Mouse (Mus musculus) limb, embryonic 13.5 days (tissue): ENCODE measurements around the gene Rab36. TPM values are rescaled to one million over a fixed set of nuclear protein-coding genes. Genes with fewer than 3 reads are reported as not detected.
"Not testable (repeated sequence)": the region's sequence is repeated elsewhere in the genome, so short reads cannot be mapped to it uniquely, and the experiment has no call there.

Experiments used
- ATAC-seq: fragments of 200-750 bp; cut with Nextera tagmentation; 2 replicates; pipeline ENCODE4 v1.8.0; 2017; ENCODE audit warnings: low read depth, moderate number of reproducible peaks, moderate TSS enrichment; ENCODE audit not compliant: low FRiP score
- H3K27ac ChIP-seq: fragments of 300-500 bp; sonication (generic); 2 replicates; pipeline ENCODE4 v1.5.1; 2015; ENCODE audit warnings: inconsistent platforms, mild to moderate bottlenecking, moderate library complexity
- H3K27me3 ChIP-seq: fragments of 300-500 bp; sonication (generic); 2 replicates; pipeline ENCODE4 v1.6.1; 2015; ENCODE audit warnings: mild to moderate bottlenecking, inconsistent platforms
- H3K36me3 ChIP-seq: fragments of 300-500 bp; sonication (generic); 2 replicates; pipeline ENCODE4 v1.6.1; 2015; ENCODE audit warnings: inconsistent platforms, mild to moderate bottlenecking, moderate library complexity
- H3K4me1 ChIP-seq: fragments of 300-500 bp; sonication (generic); 2 replicates; pipeline ENCODE4 v1.6.1; 2015; ENCODE audit warnings: inconsistent platforms
- H3K4me2 ChIP-seq: fragments of 300-500 bp; sonication (generic); replicated peaks from 2 replicates; pipeline ENCODE4 v1.6.1; 2015; ENCODE audit warnings: inconsistent platforms, mild to moderate bottlenecking, moderate library complexity
- H3K4me3 ChIP-seq: fragments of 300-500 bp; sonication (generic); 2 replicates; pipeline ENCODE4 v1.5.1; 2015; ENCODE audit warnings: moderate library complexity, mild to moderate bottlenecking, inconsistent platforms
- H3K9ac ChIP-seq: fragments of 300-500 bp; sonication (generic); 2 replicates; pipeline ENCODE4 v1.6.1; 2015; ENCODE audit warnings: mild to moderate bottlenecking, inconsistent platforms
- H3K9me3 ChIP-seq: fragments of 300-500 bp; sonication (generic); 2 replicates; pipeline ENCODE4 v1.6.1; 2016; ENCODE audit warnings: inconsistent platforms
- WGBS: fragments of 180-500 bp; shearing (Covaris S2); methylation state at CpG from one replicate; pipeline ENCODE4 v1.1.7; 2015; 5-methylcytosine and 5-hydroxymethylcytosine counted together
- polyA plus RNA-seq: library from polyadenylated mRNA; unstranded; fragments of >200 nt; fragmentation: Nextera tagmentation; extraction: Ambion mirVana; gene quantifications from 2 replicates; pipeline ENCODE4 v1.2.1, GENCODE M21; 2015

Gene Rab36
- polyA plus RNA-seq, 1 experiment from 2014 or later: 11.2 TPM

- no peak overlapping the region for H3K4me2 ChIP-seq
- no peak overlapping the region for H3K27ac ChIP-seq
- H3K27me3 ChIP-seq: no peaks in the 10 kb centered on the region
- H3K9ac ChIP-seq: no peak overlapping the region
- H3K4me3 ChIP-seq: no peak overlapping the region
- H3K9me3 ChIP-seq: no peaks in the 10 kb centered on the region
- 89% methylated on average over 4 of the region's 4 CpGs for WGBS
- no peaks in the 10 kb centered on the region for H3K36me3 ChIP-seq
- ATAC-seq: no peak
- peaks cover 3% of the 10 kb centered on the region; the same call in 1 of the 2 replicates for H3K4me1 ChIP-seq
Measured at GRCm38 (mm10) chr10:75016481-75016880, 20.4 kb upstream of the Rab36 start.

GRCm38 (mm10) chr10:75020271-75020670 lies 16.6 kb upstream of the Rab36 start:
- Histone ChIP-seq H3K27ac (no peak overlapping the region), H3K9ac (no peak overlapping the region), H3K4me1 (peaks cover 3% of the 10 kb centered on the region; the same call in 1 of the 2 replicates), H3K4me3 (no peak overlapping the region), H3K4me2 (no peak overlapping the region), H3K9me3 (no peaks in the 10 kb centered on the region), H3K36me3 (no peaks in the 10 kb centered on the region), H3K27me3 (no peaks in the 10 kb centered on the region)
- WGBS: 57% methylated on average over 2 of the region's 2 CpGs
- no peak; the same call in 1 of the 2 replicates for ATAC-seq

GRCm38 (mm10) chr10:75021138-75021537 lies 15.7 kb upstream of the Rab36 start:
- Histone ChIP-seq H3K27ac (no peak overlapping the region), H3K4me1 (no peaks in the 10 kb centered on the region), H3K27me3 (no peaks in the 10 kb centered on the region), H3K9me3 (no peaks in the 10 kb centered on the region), H3K4me2 (no peak overlapping the region), H3K9ac (no peak overlapping the region), H3K36me3 (no peaks in the 10 kb centered on the region), H3K4me3 (no peak overlapping the region)
- ATAC-seq: peak; percentile 52; the same call in 1 of the 2 replicates
- WGBS: 9% methylated on average over 6 of the region's 6 CpGs

GRCm38 (mm10) chr10:75026491-75026890 lies 10.4 kb upstream of the Rab36 start:
- Histone ChIP-seq H3K4me1 (no peaks in the 10 kb centered on the region), H3K4me3 (no peak overlapping the region), H3K9ac (no peak overlapping the region), H3K9me3 (no peaks in the 10 kb centered on the region), H3K4me2 (no peak overlapping the region), H3K27ac (no peak overlapping the region), H3K27me3 (no peaks in the 10 kb centered on the region), H3K36me3 (no peaks in the 10 kb centered on the region)
- ATAC-seq: no peak
- 69% methylated on average over 8 of the region's 8 CpGs for WGBS

GRCm38 (mm10) chr10:75028743-75029142 lies 8.1 kb upstream of the Rab36 start:
- peaks cover 11% of the 10 kb centered on the region for H3K4me1 ChIP-seq
- H3K9ac ChIP-seq: no peak overlapping the region
- no peak overlapping the region for H3K27ac ChIP-seq
- H3K27me3 ChIP-seq: no peaks in the 10 kb centered on the region
- no peaks in the 10 kb centered on the region for H3K9me3 ChIP-seq
- no peak overlapping the region for H3K4me3 ChIP-seq
- no peak for ATAC-seq
- no peak overlapping the region for H3K4me2 ChIP-seq
- WGBS: 91% methylated on average over 8 of the region's 8 CpGs
- no peaks in the 10 kb centered on the region for H3K36me3 ChIP-seq

- no peak for ATAC-seq
- Histone ChIP-seq H3K27ac (no peak overlapping the region), H3K36me3 (no peaks in the 10 kb centered on the region), H3K9me3 (no peaks in the 10 kb centered on the region), H3K27me3 (no peaks in the 10 kb centered on the region), H3K4me1 (peaks cover 11% of the 10 kb centered on the region), H3K4me2 (no peak overlapping the region), H3K4me3 (no peak overlapping the region), H3K9ac (no peak overlapping the region)
- WGBS: 95% methylated on average over 3 of the region's 3 CpGs
Measured at GRCm38 (mm10) chr10:75029677-75030076, 7.2 kb upstream of the Rab36 start.

GRCm38 (mm10) chr10:75030234-75030633 lies 6.6 kb upstream of the Rab36 start:
- no peaks in the 10 kb centered on the region for H3K27me3 ChIP-seq
- H3K4me2 ChIP-seq: no peak overlapping the region
- H3K36me3 ChIP-seq: no peaks in the 10 kb centered on the region
- 75% methylated on average over 3 of the region's 3 CpGs for WGBS
- H3K4me1 ChIP-seq: peaks cover 11% of the 10 kb centered on the region
- ATAC-seq: no peak
- no peak overlapping the region for H3K27ac ChIP-seq
- no peak overlapping the region for H3K4me3 ChIP-seq
- H3K9me3 ChIP-seq: no peaks in the 10 kb centered on the region
- no peak overlapping the region for H3K9ac ChIP-seq

GRCm38 (mm10) chr10:75031345-75032114 lies 5.3 kb upstream of the Rab36 start:
- no peak for ATAC-seq
- 74% methylated on average over 5 of the region's 5 CpGs for WGBS
- Histone ChIP-seq H3K9ac (no peak overlapping the region), H3K4me2 (no peak overlapping the region), H3K27me3 (no peaks in the 10 kb centered on the region), H3K4me3 (no peak overlapping the region), H3K9me3 (no peaks in the 10 kb centered on the region), H3K4me1 (peaks cover 18% of the 10 kb centered on the region), H3K36me3 (no peaks in the 10 kb centered on the region), H3K27ac (no peak overlapping the region)

- WGBS: 24% methylated on average over 10 of the region's 10 CpGs
- H3K9me3 ChIP-seq: no peaks in the 10 kb centered on the region
- H3K27me3 ChIP-seq: no peaks in the 10 kb centered on the region
- H3K9ac ChIP-seq: no peak within 1 kb of the TSS
- no peak within 1 kb of the TSS for H3K4me3 ChIP-seq
- peak within 1 kb of the TSS; percentile 9 for H3K4me2 ChIP-seq
- no peaks in the 10 kb centered on the region for H3K36me3 ChIP-seq
- no peak within 1 kb of the TSS for H3K27ac ChIP-seq
- ATAC-seq: peak; percentile 10; the same call in 1 of the 2 replicates
- peaks cover 21% of the 10 kb centered on the region for H3K4me1 ChIP-seq
Measured at GRCm38 (mm10) chr10:75032395-75032794, 4.5 kb upstream of the Rab36 start, which contains the start of gene Rsph14. Gene Rsph14 (minus strand): TSS chr10:75032586.

GRCm38 (mm10) chr10:75042060-75042459 lies 5.2 kb downstream of the Rab36 start:
- not testable (repeated sequence) for ATAC-seq, H3K4me3 ChIP-seq, H3K9me3 ChIP-seq, H3K9ac ChIP-seq, H3K27ac ChIP-seq, H3K4me2 ChIP-seq, H3K27me3 ChIP-seq
- 4% methylated on average over 1 of the region's 1 CpGs for WGBS
- peaks cover 12% of the 10 kb centered on the region for H3K4me1 ChIP-seq
- peaks cover 11% of the 10 kb centered on the region; the same call in 1 of the 2 replicates for H3K36me3 ChIP-seq

- no peak overlapping the region for H3K9ac ChIP-seq
- no peaks in the 10 kb centered on the region for H3K9me3 ChIP-seq
- ATAC-seq: no peak
- H3K4me3 ChIP-seq: no peak overlapping the region
- 34% methylated on average over 7 of the region's 7 CpGs for WGBS
- no peaks in the 10 kb centered on the region for H3K4me1 ChIP-seq
- no peak overlapping the region for H3K27ac ChIP-seq
- peaks cover 18% of the 10 kb centered on the region; the same call in 1 of the 2 replicates for H3K36me3 ChIP-seq
- no peaks in the 10 kb centered on the region for H3K27me3 ChIP-seq
- H3K4me2 ChIP-seq: no peak overlapping the region
Measured at GRCm38 (mm10) chr10:75044459-75044858, 7.6 kb downstream of the Rab36 start.

GRCm38 (mm10) chr10:75045831-75046230 lies 9.0 kb downstream of the Rab36 start:
- no peak overlapping the region for H3K4me2 ChIP-seq
- WGBS: 91% methylated on average over 15 of the region's 15 CpGs
- no peak overlapping the region for H3K4me3 ChIP-seq
- no peaks in the 10 kb centered on the region for H3K27me3 ChIP-seq
- H3K36me3 ChIP-seq: peaks cover 22% of the 10 kb centered on the region; the same call in 1 of the 2 replicates
- no peak overlapping the region for H3K27ac ChIP-seq
- H3K9me3 ChIP-seq: no peaks in the 10 kb centered on the region
- ATAC-seq: no peak
- H3K9ac ChIP-seq: no peak overlapping the region
- H3K4me1 ChIP-seq: no peaks in the 10 kb centered on the region

- H3K9ac ChIP-seq: no peak overlapping the region
- H3K4me3 ChIP-seq: no peak overlapping the region
- H3K27me3 ChIP-seq: no peaks in the 10 kb centered on the region
- H3K27ac ChIP-seq: no peak overlapping the region
- H3K9me3 ChIP-seq: no peaks in the 10 kb centered on the region
- no peak overlapping the region for H3K4me2 ChIP-seq
- H3K4me1 ChIP-seq: no peaks in the 10 kb centered on the region
- 93% methylated on average over 7 of the region's 7 CpGs for WGBS
- H3K36me3 ChIP-seq: peaks cover 22% of the 10 kb centered on the region; the same call in 1 of the 2 replicates
- no peak for ATAC-seq
Measured at GRCm38 (mm10) chr10:75048711-75049110, 11.9 kb downstream of the Rab36 start.
